Mouse (Mus musculus) heart, postnatal 36 days (tissue): ENCODE results near the gene Bcat2. TPM values are rescaled to one million over a fixed set of nuclear protein-coding genes. Genes with fewer than 3 reads are reported as not detected.
A peak's percentile ranks its signal among the peaks of the same experiment; 100 is the strongest.

Experiments
- DNase-seq, 2 experiments: peaks; one replicate each; pipeline ENCODE4 v3.0.0; 2021 to 2022
- intact Hi-C: fragments of 180-260 bp; cut with DNase I; formaldehyde crosslinking; loops from one replicate; pipeline ENCODE4 v1.15.1; 2025
- total RNA-seq, 2 experiments: library from RNA; stranded (reverse); gene quantifications; 2 replicates each; pipeline ENCODE4 v1.2.3; 2021

Gene Bcat2
- total RNA-seq, 2 experiments from 2014 or later, result 232 to 235 TPM

GRCm38 (mm10) chr7:45619592-45619991, 49.6 kb downstream of the Bcat2 start:
- no peak for DNase-seq
- intact Hi-C loops, result no loop called here

- intact Hi-C loops, result no loop called here
- DNase-seq, result peak in 1 of 2 experiments; percentile 58
These were observed 51.5 kb downstream of the Bcat2 start, which contains the start of gene Izumo1 for GRCm38 (mm10) chr7:45621443-45621842. Izumo1 (plus strand) TSS chr7:45621811.

GRCm38 (mm10) chr7:45623507-45623906, 53.6 kb downstream of the Bcat2 start:
- intact Hi-C loops, result no loop called here

GRCm38 (mm10) chr7:45624718-45625117, 54.8 kb downstream of the Bcat2 start:
- intact Hi-C loops, result loop anchor here (5.0 kb wide), 1 partner anchor 32 kb away; no protein-coding TSS in a partner anchor

More at GRCm38 (mm10) chr7:45623507-45623906, 53.6 kb downstream of the Bcat2 start:
- DNase-seq, result no peak

GRCm38 (mm10) chr7:45625481-45625880, 55.5 kb downstream of the Bcat2 start:
- intact Hi-C loops, result loop anchor here (5.0 kb wide), 1 partner anchor 33 kb away; no protein-coding TSS in a partner anchor
- no peak for DNase-seq

More at GRCm38 (mm10) chr7:45624718-45625117, 54.8 kb downstream of the Bcat2 start:
- no peak for DNase-seq

- no peak for DNase-seq
- intact Hi-C loops, result loop anchor here (5.0 kb wide), 1 partner anchor 34 kb away; no protein-coding TSS in a partner anchor
These were observed 56.7 kb downstream of the Bcat2 start for GRCm38 (mm10) chr7:45626571-45627076.

- peak; percentile 60 to 62 for DNase-seq
- intact Hi-C loops, result loop anchor here (5.0 kb wide), 1 partner anchor 35 kb away; no protein-coding TSS in a partner anchor
These were observed 57.3 kb downstream of the Bcat2 start, which contains the start of gene Rasip1 for GRCm38 (mm10) chr7:45627261-45627660. Rasip1 (plus strand) TSS chr7:45627488.

GRCm38 (mm10) chr7:45628364-45629294, 58.7 kb downstream of the Bcat2 start:
- peak; percentile 90 to 94 for DNase-seq
- intact Hi-C loops, result loop anchor here (5.0 kb wide), 1 partner anchor 36 kb away; no protein-coding TSS in a partner anchor

GRCm38 (mm10) chr7:45630064-45630907, 60.3 kb downstream of the Bcat2 start:
- DNase-seq, result no peak
- intact Hi-C loops, result loop anchor here (1.0 kb wide), 1 partner anchor 52 kb away; no protein-coding TSS in a partner anchor

- peak in 1 of 2 experiments; percentile 28 for DNase-seq
- intact Hi-C loops, result no loop called here
These were observed 62.5 kb downstream of the Bcat2 start for GRCm38 (mm10) chr7:45632499-45632898.

GRCm38 (mm10) chr7:45634946-45635681, 65.2 kb downstream of the Bcat2 start:
- intact Hi-C loops, result no loop called here
- peak in 1 of 2 experiments; percentile 33 for DNase-seq

GRCm38 (mm10) chr7:45635711-45636688, 66.0 kb downstream of the Bcat2 start:
- intact Hi-C loops, result no loop called here
- peak; percentile 46 to 69 for DNase-seq

GRCm38 (mm10) chr7:45637710-45638109, 67.8 kb downstream of the Bcat2 start:
- intact Hi-C loops, result no loop called here
- DNase-seq, result no peak

- DNase-seq, result peak; percentile 81 to 82
- intact Hi-C loops, result no loop called here
These were observed 68.9 kb downstream of the Bcat2 start for GRCm38 (mm10) chr7:45638623-45639401.
